Mouse (Mus musculus) forebrain, postnatal 0 days (tissue): ENCODE measurements at regions not wholly inside any gene's neighbourhood (a gene's known extent, or its start where the extent isn't known, plus 50 kb on each side); places are given as distances from the start of the nearest gene placed in this dataset.

Experiments
- ATAC-seq: fragments of 200-750 bp; cut with Nextera tagmentation; 2 replicates; pipeline ENCODE4 v1.8.0; 2017; ENCODE audit warnings: mild to moderate bottlenecking, moderate library complexity
- DNase-seq: peaks from one replicate; pipeline ENCODE4 v3.0.0-alpha.2; 2015
- H3K27ac ChIP-seq: fragments of 300-500 bp; sonication (generic); 2 replicates; pipeline ENCODE4 v1.5.1; 2014; ENCODE audit warnings: low read depth, mild to moderate bottlenecking, antibody characterized with exemption, low read length, moderate library complexity, mixed read lengths
- H3K27me3 ChIP-seq: fragments of 300-500 bp; sonication (generic); 2 replicates; pipeline ENCODE4 v1.6.1; 2014; ENCODE audit warnings: mild to moderate bottlenecking, low read length, mixed read lengths; ENCODE audit not compliant: insufficient read depth
- H3K36me3 ChIP-seq: fragments of 300-500 bp; sonication (generic); 2 replicates; pipeline ENCODE4 v1.6.1; 2014; ENCODE audit warnings: mild to moderate bottlenecking, moderate library complexity; ENCODE audit not compliant: insufficient read depth
- H3K4me1 ChIP-seq: fragments of 300-500 bp; sonication (generic); 2 replicates; pipeline ENCODE4 v1.6.1; 2014; ENCODE audit warnings: antibody characterized with exemption; ENCODE audit not compliant: insufficient read depth
- H3K4me2 ChIP-seq: fragments of 300-500 bp; sonication (generic); 2 replicates; pipeline ENCODE4 v1.6.1; 2014; ENCODE audit warnings: low read depth, mild to moderate bottlenecking, moderate library complexity
- H3K4me3 ChIP-seq: fragments of 300-500 bp; sonication (generic); 2 replicates; pipeline ENCODE4 v1.5.1; 2014; ENCODE audit warnings: low read depth, low read length, mixed read lengths
- H3K9ac ChIP-seq: fragments of 300-500 bp; sonication (generic); 2 replicates; pipeline ENCODE4 v1.6.1; 2014; ENCODE audit warnings: mild to moderate bottlenecking
- H3K9me3 ChIP-seq: fragments of 300-500 bp; sonication (generic); 2 replicates; pipeline ENCODE4 v1.6.1; 2016; ENCODE audit warnings: low read length
- CTCF ChIP-seq: sonication (generic); IDR thresholded peaks from 2 replicates; pipeline ENCODE4 v1.5.1; 2016; ENCODE audit warnings: antibody characterized with exemption, control low read depth, low read depth
- WGBS: fragments of 180-500 bp; shearing (Covaris S2); extraction: QIAGEN DNeasy Blood & Tissue Kit; methylation state at CpG from one replicate; pipeline ENCODE4 v1.1.7; 2014; 5-methylcytosine and 5-hydroxymethylcytosine counted together

DNA sequence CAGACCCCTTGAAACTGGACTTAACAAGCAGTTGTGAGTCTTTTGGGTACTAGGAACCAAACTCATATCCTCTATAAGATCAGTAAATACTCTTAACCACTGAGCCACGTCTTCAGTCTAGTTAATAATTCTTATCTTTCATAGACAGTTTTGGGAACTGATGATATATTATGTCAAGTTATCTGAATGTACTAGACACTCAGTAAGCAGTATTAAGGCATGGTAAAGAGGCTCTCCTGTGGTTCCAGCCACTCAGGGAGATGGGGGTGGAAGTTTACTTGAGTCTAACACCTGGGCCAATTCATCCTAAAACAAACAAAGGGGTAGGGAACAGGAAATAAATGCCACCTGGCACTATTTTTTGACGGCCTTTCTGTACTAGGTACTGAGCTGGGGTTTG, 81.2 kb upstream of the Fut8 start:
- WGBS, result 90% methylated on average over 2 of the region's 2 CpGs
- no peaks in the 10 kb centered on the region for H3K9me3 ChIP-seq
- TF ChIP-seq CTCF, result no peak
- DNase-seq, result no peak
- H3K4me1 ChIP-seq, result no peaks in the 10 kb centered on the region
- no peaks in the 10 kb centered on the region for H3K36me3 ChIP-seq
- H3K4me3 ChIP-seq, result no peak overlapping the region
- no peak overlapping the region for H3K9ac ChIP-seq
- no peak overlapping the region for H3K4me2 ChIP-seq
- H3K27ac ChIP-seq, result no peak overlapping the region
- H3K27me3 ChIP-seq, result no peaks in the 10 kb centered on the region
- no peak for ATAC-seq

DNA sequence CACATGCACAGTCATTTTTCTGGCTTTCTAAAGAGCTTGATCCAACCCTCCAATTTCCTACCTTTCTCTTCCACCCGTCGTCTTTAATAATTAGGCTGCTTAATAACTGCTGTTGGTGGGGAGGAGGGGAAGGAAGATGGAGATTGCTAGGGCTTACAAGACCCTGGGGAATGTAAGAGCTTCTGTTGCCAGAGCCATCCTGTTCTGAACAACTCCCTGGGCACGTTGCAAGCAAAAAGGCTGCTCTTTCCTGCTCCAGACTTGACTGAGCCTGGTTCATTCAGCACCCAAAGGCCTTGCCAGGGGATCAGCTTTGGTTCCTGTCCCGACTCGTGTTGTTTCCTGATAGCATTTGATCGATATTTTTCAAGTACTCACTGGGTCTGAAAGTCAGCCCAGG, 82.3 kb upstream of the Fut8 start:
- H3K27me3 ChIP-seq, result no peaks in the 10 kb centered on the region
- H3K4me1 ChIP-seq, result no peaks in the 10 kb centered on the region
- no peak overlapping the region for H3K4me2 ChIP-seq
- DNase-seq (no peak), ATAC-seq (no peak)
- H3K36me3 ChIP-seq, result no peaks in the 10 kb centered on the region
- H3K9me3 ChIP-seq, result no peaks in the 10 kb centered on the region
- no peak for TF ChIP-seq CTCF
- no peak overlapping the region for H3K4me3 ChIP-seq
- H3K9ac ChIP-seq, result no peak overlapping the region
- H3K27ac ChIP-seq, result no peak overlapping the region
- 69% methylated on average over 6 of the region's 6 CpGs for WGBS

DNA sequence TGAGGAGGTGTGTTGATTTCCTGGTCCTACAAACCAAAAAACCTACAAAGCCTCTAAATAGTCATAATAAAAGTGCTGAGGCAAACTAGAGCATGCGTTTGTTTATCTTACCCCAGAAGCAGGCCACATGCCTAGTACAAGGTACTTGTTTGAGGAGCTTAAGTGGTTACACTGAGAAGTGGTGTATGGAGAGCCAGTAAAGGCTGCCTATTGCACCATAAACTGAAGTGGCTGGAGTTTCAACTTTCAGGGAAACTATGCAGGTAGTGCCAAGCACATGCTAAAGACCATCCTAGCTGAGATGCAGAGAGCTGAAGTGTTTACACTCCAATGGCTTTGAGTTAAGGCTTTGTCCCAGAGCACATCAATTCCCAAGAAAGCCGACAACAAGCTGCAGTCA, 86.5 kb upstream of the Fut8 start:
- Histone ChIP-seq H3K4me3 (no peak overlapping the region), H3K4me2 (no peak overlapping the region), H3K27me3 (no peaks in the 10 kb centered on the region), H3K27ac (no peak overlapping the region), H3K9me3 (no peaks in the 10 kb centered on the region), H3K4me1 (no peaks in the 10 kb centered on the region), H3K9ac (no peak overlapping the region), H3K36me3 (no peaks in the 10 kb centered on the region)
- 87% methylated on average over 2 of the region's 2 CpGs for WGBS
- no peak for DNase-seq
- TF ChIP-seq CTCF, result no peak
- ATAC-seq, result no peak

DNA sequence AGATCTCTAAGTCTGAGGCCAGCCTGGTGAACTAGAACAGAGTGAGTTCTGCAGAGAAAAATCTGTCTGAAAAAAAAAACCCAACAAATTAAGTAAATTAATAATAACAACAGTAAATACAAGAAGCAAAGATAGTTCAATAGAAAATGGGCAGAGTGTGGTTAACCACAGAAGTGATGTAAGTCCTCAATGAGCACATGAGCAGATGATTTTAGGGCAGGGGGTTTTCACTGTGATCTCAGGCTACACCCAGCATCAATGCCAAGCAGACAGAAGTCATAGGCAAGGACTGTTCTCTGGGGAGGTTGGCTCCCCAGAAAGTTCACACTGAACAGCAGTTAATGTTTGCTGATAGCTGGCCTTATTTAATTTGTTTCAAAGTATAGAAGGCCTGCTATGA, 88.1 kb upstream of the Fut8 start:
- Histone ChIP-seq H3K9me3 (no peaks in the 10 kb centered on the region), H3K27ac (no peak overlapping the region), H3K4me3 (no peak overlapping the region), H3K4me2 (no peak overlapping the region), H3K36me3 (no peaks in the 10 kb centered on the region), H3K4me1 (no peaks in the 10 kb centered on the region), H3K27me3 (no peaks in the 10 kb centered on the region), H3K9ac (no peak overlapping the region)
- ATAC-seq (no peak), DNase-seq (no peak)
- no peak for TF ChIP-seq CTCF

DNA sequence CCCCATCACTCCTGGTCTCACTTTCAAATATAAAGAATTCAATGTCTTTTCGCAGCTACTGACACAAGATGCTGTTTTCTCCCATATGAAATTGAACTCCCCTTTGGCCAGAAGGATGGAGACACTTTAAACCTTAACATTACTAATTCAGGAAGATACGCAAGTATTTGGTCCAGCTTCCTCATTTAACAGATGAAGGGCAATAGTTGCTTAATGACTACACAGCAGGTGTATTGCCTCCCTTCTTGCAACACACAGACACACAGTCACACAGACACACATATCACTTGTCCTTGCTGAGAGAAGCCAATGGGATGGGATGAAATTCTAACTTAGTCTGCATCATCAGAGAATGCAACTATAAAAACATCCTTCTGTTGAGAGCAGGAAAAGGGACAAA, 89.8 kb upstream of the Fut8 start:
- ATAC-seq, result no peak
- H3K4me3 ChIP-seq, result no peak overlapping the region
- 90% methylated on average over 2 of the region's 2 CpGs for WGBS

DNA sequence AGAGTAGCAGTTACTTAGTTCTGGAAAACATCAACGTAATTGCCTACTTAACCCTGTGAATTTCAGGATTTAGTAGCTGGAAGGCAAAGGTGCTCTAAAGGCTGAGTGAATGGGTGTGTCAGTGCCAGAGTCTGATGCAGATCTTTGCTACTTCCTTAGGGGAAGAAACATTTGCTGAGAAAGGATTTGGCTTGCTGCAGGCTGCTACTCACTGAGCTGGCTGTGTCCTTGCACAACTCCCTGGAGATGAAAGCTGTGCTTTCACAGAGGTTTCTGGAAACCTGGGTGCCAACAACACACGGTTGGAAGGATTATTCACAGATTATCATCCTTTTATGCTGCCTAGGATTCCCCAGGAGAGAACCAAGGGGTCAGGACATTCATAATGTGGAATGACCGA, 94.0 kb upstream of the Fut8 start:
- no peak for ATAC-seq

More for the DNA sequence above, 89.8 kb upstream of the Fut8 start:
- Histone ChIP-seq H3K27ac (no peak overlapping the region), H3K4me2 (no peak overlapping the region), H3K27me3 (no peaks in the 10 kb centered on the region), H3K4me1 (no peaks in the 10 kb centered on the region), H3K9ac (no peak overlapping the region), H3K9me3 (no peaks in the 10 kb centered on the region), H3K36me3 (no peaks in the 10 kb centered on the region)
- no peak for TF ChIP-seq CTCF
- no peak for DNase-seq

DNA sequence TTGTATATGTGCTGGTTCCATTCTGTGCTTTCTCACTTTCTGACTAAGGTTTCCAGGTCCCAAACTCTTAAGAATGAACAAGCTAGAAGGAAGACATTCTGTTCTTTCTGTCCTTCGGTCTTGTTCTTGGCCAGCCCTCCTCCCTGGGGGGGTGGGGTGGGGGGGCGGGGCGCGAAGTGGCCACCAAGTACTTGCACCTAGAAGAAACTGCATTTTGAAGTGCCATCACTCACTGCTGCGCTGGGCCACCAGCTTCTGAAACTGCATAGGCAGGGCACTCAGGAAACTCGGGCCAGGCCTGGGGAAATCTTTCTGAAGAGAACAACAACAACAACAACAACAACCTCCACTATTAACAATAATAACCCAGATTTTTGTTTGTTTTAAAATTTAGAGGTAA, 94.4 kb upstream of the Fut8 start:
- DNase-seq (no peak), ATAC-seq (no peak)
- WGBS, result 85% methylated on average over 6 of the region's 6 CpGs
- Histone ChIP-seq H3K27me3 (no peaks in the 10 kb centered on the region), H3K27ac (no peak overlapping the region), H3K4me3 (no peak overlapping the region), H3K4me1 (no peaks in the 10 kb centered on the region), H3K4me2 (no peak overlapping the region), H3K9me3 (no peaks in the 10 kb centered on the region), H3K36me3 (no peaks in the 10 kb centered on the region), H3K9ac (no peak overlapping the region)
- TF ChIP-seq CTCF, result no peak

More for the DNA sequence above, 94.0 kb upstream of the Fut8 start:
- H3K27me3 ChIP-seq, result no peaks in the 10 kb centered on the region
- 63% methylated on average over 3 of the region's 3 CpGs for WGBS
- H3K9me3 ChIP-seq, result no peaks in the 10 kb centered on the region
- H3K4me1 ChIP-seq, result no peaks in the 10 kb centered on the region
- H3K27ac ChIP-seq, result no peak overlapping the region
- no peak overlapping the region for H3K9ac ChIP-seq
- H3K4me2 ChIP-seq, result no peak overlapping the region
- no peaks in the 10 kb centered on the region for H3K36me3 ChIP-seq
- no peak for DNase-seq
- no peak for TF ChIP-seq CTCF
- H3K4me3 ChIP-seq, result no peak overlapping the region

DNA sequence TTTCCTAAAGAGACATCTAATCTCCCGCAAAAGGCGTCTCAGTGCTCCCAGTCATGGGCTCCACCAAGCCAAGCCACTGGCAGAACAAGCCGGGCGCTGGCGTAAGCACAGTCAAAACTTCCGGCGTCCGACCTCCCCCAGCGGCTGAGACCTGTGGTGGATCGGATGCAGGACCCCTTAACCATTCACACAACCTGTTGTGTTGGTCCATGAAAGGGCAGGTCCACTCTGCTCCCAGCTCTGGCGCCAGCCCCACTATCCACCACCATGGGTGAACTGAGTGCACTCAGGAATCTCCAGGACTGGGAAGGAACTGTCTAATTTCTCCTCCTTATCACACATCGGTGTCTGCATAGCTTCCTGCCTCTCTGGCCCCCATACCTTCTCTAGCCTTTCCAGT, 94.8 kb upstream of the Fut8 start:
- WGBS, result 95% methylated on average over 12 of the region's 12 CpGs
- Histone ChIP-seq H3K4me2 (no peak overlapping the region), H3K27me3 (no peaks in the 10 kb centered on the region), H3K27ac (no peak overlapping the region), H3K9ac (no peak overlapping the region), H3K36me3 (no peaks in the 10 kb centered on the region), H3K9me3 (no peaks in the 10 kb centered on the region), H3K4me1 (no peaks in the 10 kb centered on the region), H3K4me3 (no peak overlapping the region)
- ATAC-seq, result no peak
- TF ChIP-seq CTCF, result no peak
- DNase-seq, result no peak
